Mouse (Mus musculus): ENCODE measurements at regions not wholly inside any gene's neighbourhood (a gene's known extent, or its start where the extent isn't known, plus 50 kb on each side); places are given as distances from the start of the nearest gene placed in this dataset.

DNA sequence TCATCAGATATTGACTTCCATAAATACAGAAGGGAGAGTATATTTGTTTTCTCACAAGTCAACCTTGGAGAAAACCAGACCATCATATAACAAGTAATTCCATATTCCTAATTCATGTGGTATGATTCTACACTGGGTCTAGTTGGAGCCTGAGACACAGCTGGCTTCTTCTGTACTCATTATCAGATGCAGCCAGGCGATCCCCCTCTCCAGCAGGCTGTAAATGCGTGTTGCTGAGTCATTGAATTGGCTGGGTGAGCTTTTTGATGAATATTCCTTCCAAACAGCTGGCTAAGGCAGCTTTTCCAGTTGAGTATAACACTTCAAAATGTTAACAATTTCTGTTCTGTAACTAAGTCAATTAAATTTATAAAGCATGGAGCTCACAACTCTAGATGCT is 102.2 kb upstream of the Sstr4 start:
- H3K27me3 ChIP-seq (ENCODE audit: control insufficient read depth, insufficient read depth, low read length): no peaks in the 10 kb centered on the region
- H3K9me3 ChIP-seq (replicated peaks; ENCODE audit: control insufficient read depth, low read length): no peaks in the 10 kb centered on the region
- no peak overlapping the region for H3K9ac ChIP-seq (ENCODE audit: low read length)
- 26% methylated on average over 2 of the region's 2 CpGs for WGBS
- no peaks in the 10 kb centered on the region for H3K4me1 ChIP-seq (ENCODE audit: control insufficient read depth, insufficient read depth, low read length)
- no peak overlapping the region for H3K4me2 ChIP-seq (ENCODE audit: low read depth, low read length)
- no peak for ATAC-seq (ENCODE audit: insufficient read depth, low FRiP score)
- no peak overlapping the region for H3K27ac ChIP-seq (ENCODE audit: low read length)
- no peaks in the 10 kb centered on the region for H3K36me3 ChIP-seq (ENCODE audit: control insufficient read depth, insufficient read depth, low read length)
- no peak overlapping the region for H3K4me3 ChIP-seq (replicated peaks; ENCODE audit: low read length)

DNA sequence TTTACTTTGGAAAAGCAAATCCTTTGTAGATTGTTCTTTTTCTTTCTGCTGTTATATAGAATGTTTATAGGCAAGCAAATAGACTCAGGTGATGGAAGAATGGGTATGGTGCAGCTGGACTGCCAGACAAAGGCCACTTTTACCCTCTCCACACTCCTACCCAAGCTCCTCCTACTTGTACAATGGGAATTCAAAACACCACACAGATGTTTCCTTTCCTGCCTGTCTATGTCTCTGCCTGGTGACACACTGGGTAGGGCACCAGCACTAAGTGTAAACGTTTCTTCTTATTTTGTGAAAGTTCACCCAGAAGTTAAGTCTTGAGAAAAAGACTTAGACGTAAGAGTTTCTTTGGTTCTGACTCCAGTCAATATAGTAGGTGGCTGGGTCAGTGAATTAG is 94.3 kb upstream of the Sstr4 start:
- Histone ChIP-seq H3K9ac (ENCODE audit: low read length) (no peak overlapping the region), H3K4me3 (replicated peaks; ENCODE audit: low read length) (no peak overlapping the region), H3K4me1 (ENCODE audit: control insufficient read depth, insufficient read depth, low read length) (no peaks in the 10 kb centered on the region), H3K27me3 (ENCODE audit: control insufficient read depth, insufficient read depth, low read length) (no peaks in the 10 kb centered on the region), H3K27ac (ENCODE audit: low read length) (no peak overlapping the region), H3K4me2 (ENCODE audit: low read depth, low read length) (no peak overlapping the region), H3K9me3 (replicated peaks; ENCODE audit: control insufficient read depth, low read length) (no peaks in the 10 kb centered on the region), H3K36me3 (ENCODE audit: control insufficient read depth, insufficient read depth, low read length) (no peaks in the 10 kb centered on the region)
- WGBS: 32% methylated on average over 2 of the region's 2 CpGs
- no peak for ATAC-seq (ENCODE audit: insufficient read depth, low FRiP score)

DNA sequence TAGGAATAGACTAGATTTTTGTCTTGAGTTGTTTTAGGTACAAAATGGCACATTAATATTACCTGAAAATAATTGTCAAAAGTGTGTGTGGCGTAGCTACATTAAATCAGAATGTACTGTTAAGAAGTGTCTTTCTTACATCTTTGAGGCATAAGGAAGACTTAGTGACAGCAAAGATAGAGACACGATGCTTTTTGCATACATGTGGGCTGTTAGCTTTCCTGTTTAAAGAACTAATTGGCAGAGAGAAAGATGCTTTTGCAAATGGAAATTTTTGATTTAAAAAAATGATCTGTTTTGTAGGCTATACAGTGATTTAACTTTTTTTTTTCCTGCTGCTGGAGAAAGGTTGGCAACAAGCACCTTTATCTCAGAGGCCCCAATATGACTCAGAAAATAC is 82.9 kb upstream of the Sstr4 start:
- no peak for ATAC-seq (ENCODE audit: insufficient read depth, low FRiP score)
- Histone ChIP-seq H3K27me3 (ENCODE audit: control insufficient read depth, insufficient read depth, low read length) (no peaks in the 10 kb centered on the region), H3K9ac (ENCODE audit: low read length) (no peak overlapping the region), H3K4me2 (ENCODE audit: low read depth, low read length) (no peak overlapping the region), H3K36me3 (ENCODE audit: control insufficient read depth, insufficient read depth, low read length) (no peaks in the 10 kb centered on the region), H3K27ac (ENCODE audit: low read length) (no peak overlapping the region), H3K4me3 (replicated peaks; ENCODE audit: low read length) (no peak overlapping the region), H3K4me1 (ENCODE audit: control insufficient read depth, insufficient read depth, low read length) (no peaks in the 10 kb centered on the region), H3K9me3 (replicated peaks; ENCODE audit: control insufficient read depth, low read length) (no peaks in the 10 kb centered on the region)
- 82% methylated on average over 2 of the region's 2 CpGs for WGBS

- Histone ChIP-seq H3K9me3 (replicated peaks; ENCODE audit: control insufficient read depth, low read length) (no peaks in the 10 kb centered on the region), H3K9ac (ENCODE audit: low read length) (no peak overlapping the region)
- 70% methylated on average over 1 of the region's 1 CpGs for WGBS
Observed at GRCm38 (mm10) chr2:148320896-148321295, 74.2 kb upstream of the Sstr4 start.

DNA sequence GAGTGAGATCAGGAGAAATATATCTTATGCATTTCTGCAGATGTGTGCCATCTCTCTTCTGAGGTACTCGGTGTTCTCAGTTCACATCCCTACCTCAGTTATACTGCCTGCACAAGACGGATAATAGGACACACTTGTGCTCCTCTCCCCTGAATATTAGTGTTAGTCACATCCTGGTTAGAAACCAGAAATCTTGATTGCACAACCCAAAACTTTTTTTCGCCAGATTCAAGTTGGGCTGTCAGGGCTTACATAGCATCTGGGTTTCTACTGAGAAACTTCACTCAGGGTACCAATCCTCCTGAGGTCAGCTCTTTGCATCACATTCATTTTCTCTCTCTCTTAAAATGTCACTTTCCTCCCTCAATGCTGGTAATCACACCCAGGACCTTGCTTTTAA is 69.8 kb upstream of the Sstr4 start:
- H3K9me3 ChIP-seq (replicated peaks; ENCODE audit: control insufficient read depth, low read length): no peaks in the 10 kb centered on the region
- no peak overlapping the region for H3K9ac ChIP-seq (ENCODE audit: low read length)
- no peaks in the 10 kb centered on the region for H3K27me3 ChIP-seq (ENCODE audit: control insufficient read depth, insufficient read depth, low read length)
- no peak for ATAC-seq (ENCODE audit: insufficient read depth, low FRiP score)
- no peak overlapping the region for H3K27ac ChIP-seq (ENCODE audit: low read length)
- no peak overlapping the region for H3K4me2 ChIP-seq (ENCODE audit: low read depth, low read length)
- no peak overlapping the region for H3K4me3 ChIP-seq (replicated peaks; ENCODE audit: low read length)
- 0 out of 2 replicates have a peak, but pooled peaks cover 2% of the 10 kb centered on the region for H3K4me1 ChIP-seq (ENCODE audit: control insufficient read depth, insufficient read depth, low read length)
- 64% methylated on average over 3 of the region's 3 CpGs for WGBS
- H3K36me3 ChIP-seq (ENCODE audit: control insufficient read depth, insufficient read depth, low read length): no peaks in the 10 kb centered on the region

More at GRCm38 (mm10) chr2:148320896-148321295, 74.2 kb upstream of the Sstr4 start:
- no peak overlapping the region for H3K4me3 ChIP-seq (replicated peaks; ENCODE audit: low read length)
- ATAC-seq (ENCODE audit: insufficient read depth, low FRiP score): no peak
- H3K4me2 ChIP-seq (ENCODE audit: low read depth, low read length): no peak overlapping the region
- H3K27ac ChIP-seq (ENCODE audit: low read length): no peak overlapping the region
- no peaks in the 10 kb centered on the region for H3K27me3 ChIP-seq (ENCODE audit: control insufficient read depth, insufficient read depth, low read length)
- H3K4me1 ChIP-seq (ENCODE audit: control insufficient read depth, insufficient read depth, low read length): no peaks in the 10 kb centered on the region
- H3K36me3 ChIP-seq (ENCODE audit: control insufficient read depth, insufficient read depth, low read length): no peaks in the 10 kb centered on the region

DNA sequence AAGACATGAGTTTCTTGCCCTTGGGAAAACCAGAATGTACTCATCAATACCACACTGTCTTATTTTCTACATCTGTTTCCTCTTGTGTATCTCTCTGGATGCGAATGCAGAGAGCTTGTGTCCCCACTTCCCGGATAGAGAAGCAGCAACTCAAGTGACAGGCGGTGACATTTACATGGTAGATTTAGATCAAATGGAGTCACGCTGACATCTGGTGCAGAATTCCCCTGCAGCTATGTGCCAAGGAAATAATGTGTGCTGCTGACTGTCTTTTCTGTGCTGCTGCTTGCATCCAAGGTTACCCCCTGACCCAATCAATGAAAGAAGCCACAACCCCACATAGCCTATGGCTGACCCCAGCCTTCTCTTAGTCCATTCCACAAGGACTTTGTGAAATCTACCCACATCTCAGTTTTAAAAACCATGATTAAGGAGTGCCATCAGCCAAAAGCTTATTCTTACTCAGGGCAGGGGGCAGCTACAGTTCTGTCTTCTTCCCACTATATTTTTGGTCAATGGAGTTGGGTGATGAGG is 69.2 kb upstream of the Sstr4 start:
- H3K4me2 ChIP-seq (ENCODE audit: low read depth, low read length): no peak overlapping the region
- H3K27ac ChIP-seq (ENCODE audit: low read length): no peak overlapping the region
- no peaks in the 10 kb centered on the region for H3K9me3 ChIP-seq (replicated peaks; ENCODE audit: control insufficient read depth, low read length)
- H3K4me1 ChIP-seq (ENCODE audit: control insufficient read depth, insufficient read depth, low read length): 0 out of 2 replicates have a peak, but pooled peaks cover 2% of the 10 kb centered on the region
- H3K36me3 ChIP-seq (ENCODE audit: control insufficient read depth, insufficient read depth, low read length): no peaks in the 10 kb centered on the region
- H3K4me3 ChIP-seq (replicated peaks; ENCODE audit: low read length): no peak overlapping the region
- no peak for ATAC-seq (ENCODE audit: insufficient read depth, low FRiP score)
- H3K27me3 ChIP-seq (ENCODE audit: control insufficient read depth, insufficient read depth, low read length): no peaks in the 10 kb centered on the region
- WGBS: 73% methylated on average over 4 of the region's 4 CpGs
- H3K9ac ChIP-seq (ENCODE audit: low read length): no peak overlapping the region

DNA sequence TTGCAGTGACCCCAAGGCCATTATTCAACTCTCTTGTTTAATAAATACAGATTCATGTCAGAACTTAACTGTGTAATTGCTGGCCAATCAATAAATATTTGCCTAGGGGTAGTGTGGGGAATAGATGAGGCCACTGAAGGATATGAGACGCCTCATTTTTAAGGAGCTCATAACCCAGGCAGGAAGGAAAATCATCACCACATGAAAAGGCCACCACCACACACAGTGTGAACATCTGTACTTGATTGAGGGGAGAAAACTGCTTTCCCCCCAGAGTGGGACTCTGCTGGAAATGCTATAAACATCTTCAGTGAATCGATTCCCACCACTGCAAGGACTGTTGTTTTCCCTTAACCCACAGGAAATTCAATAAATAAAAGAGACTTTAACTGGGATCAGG is 68.7 kb upstream of the Sstr4 start:
- ATAC-seq (ENCODE audit: insufficient read depth, low FRiP score): no peak
- Histone ChIP-seq H3K9me3 (replicated peaks; ENCODE audit: control insufficient read depth, low read length) (no peaks in the 10 kb centered on the region), H3K4me2 (ENCODE audit: low read depth, low read length) (no peak overlapping the region), H3K36me3 (ENCODE audit: control insufficient read depth, insufficient read depth, low read length) (no peaks in the 10 kb centered on the region), H3K27me3 (ENCODE audit: control insufficient read depth, insufficient read depth, low read length) (no peaks in the 10 kb centered on the region), H3K9ac (ENCODE audit: low read length) (no peak overlapping the region), H3K4me3 (replicated peaks; ENCODE audit: low read length) (no peak overlapping the region), H3K4me1 (ENCODE audit: control insufficient read depth, insufficient read depth, low read length) (0 out of 2 replicates have a peak, but pooled peaks cover 2% of the 10 kb centered on the region), H3K27ac (ENCODE audit: low read length) (no peak overlapping the region)
- WGBS: 34% methylated on average over 2 of the region's 2 CpGs

DNA sequence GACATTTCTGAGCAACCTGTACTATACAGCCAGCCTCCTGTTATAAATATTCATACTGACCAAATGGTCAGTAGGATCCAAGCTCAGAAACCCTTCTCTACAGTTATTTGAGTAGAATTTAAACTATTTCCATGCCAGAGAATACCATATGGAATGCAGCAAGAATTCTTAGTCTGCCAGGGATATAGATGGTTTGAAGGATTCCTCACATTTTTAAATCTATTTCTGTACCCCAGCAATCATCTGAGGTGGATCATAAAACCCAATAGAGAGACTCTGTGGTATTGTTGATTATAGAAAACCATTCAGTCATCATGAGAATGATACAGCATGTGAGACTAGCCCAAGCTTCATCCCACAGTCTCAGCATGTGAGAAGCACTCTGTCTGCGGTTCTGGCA is 67.6 kb upstream of the Sstr4 start:
- Histone ChIP-seq H3K36me3 (ENCODE audit: control insufficient read depth, insufficient read depth, low read length) (no peaks in the 10 kb centered on the region), H3K4me3 (replicated peaks; ENCODE audit: low read length) (no peak overlapping the region), H3K27ac (ENCODE audit: low read length) (no peak overlapping the region), H3K4me1 (ENCODE audit: control insufficient read depth, insufficient read depth, low read length) (0 out of 2 replicates have a peak, but pooled peaks cover 2% of the 10 kb centered on the region), H3K9me3 (replicated peaks; ENCODE audit: control insufficient read depth, low read length) (no peaks in the 10 kb centered on the region), H3K9ac (ENCODE audit: low read length) (no peak overlapping the region), H3K27me3 (ENCODE audit: control insufficient read depth, insufficient read depth, low read length) (no peaks in the 10 kb centered on the region), H3K4me2 (ENCODE audit: low read depth, low read length) (no peak overlapping the region)
- ATAC-seq (ENCODE audit: insufficient read depth, low FRiP score): no peak
- WGBS: 85% methylated on average over 1 of the region's 1 CpGs

- Histone ChIP-seq H3K4me3 (replicated peaks; ENCODE audit: low read length) (no peak overlapping the region), H3K4me2 (ENCODE audit: low read depth, low read length) (no peak overlapping the region), H3K27me3 (ENCODE audit: control insufficient read depth, insufficient read depth, low read length) (no peaks in the 10 kb centered on the region), H3K27ac (ENCODE audit: low read length) (no peak overlapping the region), H3K9me3 (replicated peaks; ENCODE audit: control insufficient read depth, low read length) (no peaks in the 10 kb centered on the region), H3K9ac (ENCODE audit: low read length) (no peak overlapping the region), H3K36me3 (ENCODE audit: control insufficient read depth, insufficient read depth, low read length) (no peaks in the 10 kb centered on the region), H3K4me1 (ENCODE audit: control insufficient read depth, insufficient read depth, low read length) (0 out of 2 replicates have a peak, but pooled peaks cover 2% of the 10 kb centered on the region)
- 69% methylated on average over 2 of the region's 2 CpGs for WGBS
- no peak for ATAC-seq (ENCODE audit: insufficient read depth, low FRiP score)
Observed at GRCm38 (mm10) chr2:148330368-148330767, 64.8 kb upstream of the Sstr4 start.
